Mouse (Mus musculus): ENCODE results near the gene Tube1.

GRCm38 (mm10) chr10:39106935-39107334 lies 26.8 kb upstream of the Tube1 start:
- TF ChIP-seq POLR2A (IDR thresholded peaks at IDR 0.05; ENCODE audit: extremely low read depth, insufficient read depth, low read length) (no peak), CTCF (IDR thresholded peaks at IDR 0.05; ENCODE audit: low read depth, low read length) (no peak)

Data from liver, adult 2 months (tissue).